Mouse (Mus musculus): ENCODE measurements around the gene Heatr6. TPM values are rescaled to one million over a fixed set of nuclear protein-coding genes. Genes with fewer than 3 reads are reported as not detected.

The Heatr6 gene
- polyA plus RNA-seq (2012; rRNA removed) = 17.4 and 19.0 TPM in 2 replicates

- WGBS = under 1% methylated on average over 47 of the region's 47 CpGs
These were observed at the start of gene Heatr6 for GRCm38 (mm10) chr11:83753581-83754181. Gene Heatr6 (plus strand): TSS chr11:83753696.

GRCm38 (mm10) chr11:83703705-83704104, 49.8 kb upstream of the Heatr6 start, which contains the start of gene Wfdc17:
Gene Wfdc17 (plus strand): TSS chr11:83703991.
- Histone ChIP-seq H3K27ac (ENCODE audit: insufficient read depth, low read length) (no peak within 1 kb of the TSS), H3K4me3 (replicated peaks; ENCODE audit: insufficient read depth, low read depth, low read length) (no peak within 1 kb of the TSS), H3K4me1 (ENCODE audit: control insufficient read depth, insufficient read depth, low read length) (no peaks in the 10 kb centered on the region), H3K27me3 (ENCODE audit: control insufficient read depth, insufficient read depth, low read length) (no peaks in the 10 kb centered on the region)
- no peak for DNase-seq
- WGBS = 63% methylated on average over 1 of the region's 1 CpGs
- TF ChIP-seq POLR2A (IDR thresholded peaks at IDR 0.05; ENCODE audit: borderline replicate concordance, insufficient read depth, low read length) (no peak), CTCF (IDR thresholded peaks at IDR 0.05; ENCODE audit: borderline replicate concordance, insufficient read depth, low read depth, low read length) (no peak)

More at GRCm38 (mm10) chr11:83753581-83754181, at the start of gene Heatr6:
- DNase-seq = peak; percentile 93 to 94
- Histone ChIP-seq H3K27ac (ENCODE audit: insufficient read depth, low read length) (peak within 1 kb of the TSS; percentile 93), H3K4me1 (ENCODE audit: control insufficient read depth, insufficient read depth, low read length) (no peaks in the 10 kb centered on the region), H3K4me3 (replicated peaks; ENCODE audit: insufficient read depth, low read depth, low read length) (peak within 1 kb of the TSS; percentile 99), H3K27me3 (ENCODE audit: control insufficient read depth, insufficient read depth, low read length) (no peaks in the 10 kb centered on the region)
- peak; percentile 43; the same call in 1 of the 2 replicates for TF ChIP-seq POLR2A (IDR thresholded peaks at IDR 0.05; ENCODE audit: borderline replicate concordance, insufficient read depth, low read length)
- no peak for TF ChIP-seq CTCF (IDR thresholded peaks at IDR 0.05; ENCODE audit: borderline replicate concordance, insufficient read depth, low read depth, low read length)

- 72% methylated on average over 4 of the region's 4 CpGs for WGBS
- H3K4me1 ChIP-seq (ENCODE audit: control insufficient read depth, insufficient read depth, low read length) = no peaks in the 10 kb centered on the region
- DNase-seq = no peak
- no peak within 1 kb of the TSS for H3K27ac ChIP-seq (ENCODE audit: insufficient read depth, low read length)
- H3K27me3 ChIP-seq (ENCODE audit: control insufficient read depth, insufficient read depth, low read length) = no peaks in the 10 kb centered on the region
- TF ChIP-seq CTCF (IDR thresholded peaks at IDR 0.05; ENCODE audit: borderline replicate concordance, insufficient read depth, low read depth, low read length) (no peak), POLR2A (IDR thresholded peaks at IDR 0.05; ENCODE audit: borderline replicate concordance, insufficient read depth, low read length) (no peak)
- H3K4me3 ChIP-seq (replicated peaks; ENCODE audit: insufficient read depth, low read depth, low read length) = no peak within 1 kb of the TSS
These were observed 44.8 kb upstream of the Heatr6 start, which contains the start of gene Wfdc18 for GRCm38 (mm10) chr11:83708715-83709114. Gene Wfdc18 (plus strand): TSS chr11:83709015.

- Histone ChIP-seq H3K27ac (ENCODE audit: insufficient read depth, low read length) (no peak overlapping the region), H3K27me3 (ENCODE audit: control insufficient read depth, insufficient read depth, low read length) (no peaks in the 10 kb centered on the region), H3K4me1 (ENCODE audit: control insufficient read depth, insufficient read depth, low read length) (no peaks in the 10 kb centered on the region), H3K4me3 (replicated peaks; ENCODE audit: insufficient read depth, low read depth, low read length) (no peak overlapping the region)
- WGBS = 73% methylated on average over 5 of the region's 5 CpGs
- DNase-seq = no peak
- no peak for TF ChIP-seq POLR2A (IDR thresholded peaks at IDR 0.05; ENCODE audit: borderline replicate concordance, insufficient read depth, low read length)
- TF ChIP-seq CTCF (IDR thresholded peaks at IDR 0.05; ENCODE audit: borderline replicate concordance, insufficient read depth, low read depth, low read length) = no peak
These were observed 43.8 kb upstream of the Heatr6 start for GRCm38 (mm10) chr11:83709683-83710082.

- 39% methylated on average over 1 of the region's 1 CpGs for WGBS
- H3K27me3 ChIP-seq (ENCODE audit: control insufficient read depth, insufficient read depth, low read length) = no peaks in the 10 kb centered on the region
- no peaks in the 10 kb centered on the region for H3K4me1 ChIP-seq (ENCODE audit: control insufficient read depth, insufficient read depth, low read length)
- TF ChIP-seq CTCF (IDR thresholded peaks at IDR 0.05; ENCODE audit: borderline replicate concordance, insufficient read depth, low read depth, low read length) (no peak), POLR2A (IDR thresholded peaks at IDR 0.05; ENCODE audit: borderline replicate concordance, insufficient read depth, low read length) (no peak)
- DNase-seq = no peak
- H3K27ac ChIP-seq (ENCODE audit: insufficient read depth, low read length) = no peak overlapping the region
- no peak overlapping the region for H3K4me3 ChIP-seq (replicated peaks; ENCODE audit: insufficient read depth, low read depth, low read length)
These were observed 40.8 kb upstream of the Heatr6 start for GRCm38 (mm10) chr11:83712671-83713070.

- H3K4me1 ChIP-seq (ENCODE audit: control insufficient read depth, insufficient read depth, low read length) = no peaks in the 10 kb centered on the region
- no peak for TF ChIP-seq POLR2A (IDR thresholded peaks at IDR 0.05; ENCODE audit: borderline replicate concordance, insufficient read depth, low read length)
- no peak for TF ChIP-seq CTCF (IDR thresholded peaks at IDR 0.05; ENCODE audit: borderline replicate concordance, insufficient read depth, low read depth, low read length)
- H3K4me3 ChIP-seq (replicated peaks; ENCODE audit: insufficient read depth, low read depth, low read length) = no peak overlapping the region
- no peak for DNase-seq
- H3K27me3 ChIP-seq (ENCODE audit: control insufficient read depth, insufficient read depth, low read length) = no peaks in the 10 kb centered on the region
- no peak overlapping the region for H3K27ac ChIP-seq (ENCODE audit: insufficient read depth, low read length)
- 77% methylated on average over 2 of the region's 2 CpGs for WGBS
These were observed 39.6 kb upstream of the Heatr6 start for GRCm38 (mm10) chr11:83713925-83714324.

- no peak overlapping the region for H3K27ac ChIP-seq (ENCODE audit: insufficient read depth, low read length)
- no peak for TF ChIP-seq CTCF (IDR thresholded peaks at IDR 0.05; ENCODE audit: borderline replicate concordance, insufficient read depth, low read depth, low read length)
- TF ChIP-seq POLR2A (IDR thresholded peaks at IDR 0.05; ENCODE audit: borderline replicate concordance, insufficient read depth, low read length) = no peak
- H3K27me3 ChIP-seq (ENCODE audit: control insufficient read depth, insufficient read depth, low read length) = no peaks in the 10 kb centered on the region
- 67% methylated on average over 6 of the region's 6 CpGs for WGBS
- no peaks in the 10 kb centered on the region for H3K4me1 ChIP-seq (ENCODE audit: control insufficient read depth, insufficient read depth, low read length)
- H3K4me3 ChIP-seq (replicated peaks; ENCODE audit: insufficient read depth, low read depth, low read length) = no peak overlapping the region
- DNase-seq = no peak
These were observed 36.3 kb upstream of the Heatr6 start for GRCm38 (mm10) chr11:83717042-83717665.

GRCm38 (mm10) chr11:83720766-83721165, 32.7 kb upstream of the Heatr6 start:
- Histone ChIP-seq H3K4me1 (ENCODE audit: control insufficient read depth, insufficient read depth, low read length) (no peaks in the 10 kb centered on the region), H3K27me3 (ENCODE audit: control insufficient read depth, insufficient read depth, low read length) (no peaks in the 10 kb centered on the region), H3K4me3 (replicated peaks; ENCODE audit: insufficient read depth, low read depth, low read length) (no peak overlapping the region), H3K27ac (ENCODE audit: insufficient read depth, low read length) (no peak overlapping the region)
- no peak for TF ChIP-seq CTCF (IDR thresholded peaks at IDR 0.05; ENCODE audit: borderline replicate concordance, insufficient read depth, low read depth, low read length)
- no peak for TF ChIP-seq POLR2A (IDR thresholded peaks at IDR 0.05; ENCODE audit: borderline replicate concordance, insufficient read depth, low read length)
- no peak for DNase-seq
